Mouse (Mus musculus) neural tube, embryonic 14.5 days (tissue): ENCODE results near the gene Sfxn1. TPM values are rescaled to one million over a fixed set of nuclear protein-coding genes. Genes with fewer than 3 reads are reported as not detected.
A peak's percentile ranks its signal among the peaks of the same experiment; 100 is the strongest.

Experiments used
- ATAC-seq: fragments of 200-750 bp; cut with Nextera tagmentation; 2 replicates; pipeline ENCODE4 v1.8.0; 2017; ENCODE audit warnings: low read depth, mild to moderate bottlenecking, moderate TSS enrichment, moderate library complexity
- H3K27ac ChIP-seq: fragments of 300-500 bp; sonication (generic); 2 replicates; pipeline ENCODE4 v1.5.1; 2014; ENCODE audit warnings: low read depth, mild to moderate bottlenecking, control low read depth, low read length, moderate library complexity, mixed read lengths
- H3K27me3 ChIP-seq: fragments of 300-500 bp; sonication (generic); 2 replicates; pipeline ENCODE4 v1.6.1; 2014; ENCODE audit warnings: low read length; ENCODE audit not compliant: control insufficient read depth, insufficient read depth
- H3K36me3 ChIP-seq: fragments of 300-500 bp; sonication (generic); 2 replicates; pipeline ENCODE4 v1.6.1; 2014; ENCODE audit warnings: low read length, mixed read lengths; ENCODE audit not compliant: control insufficient read depth, insufficient read depth
- H3K4me1 ChIP-seq: fragments of 300-500 bp; sonication (generic); 2 replicates; pipeline ENCODE4 v1.6.1; 2014; ENCODE audit warnings: low read length; ENCODE audit not compliant: control insufficient read depth, insufficient read depth
- H3K4me2 ChIP-seq: fragments of 300-500 bp; sonication (generic); 2 replicates; pipeline ENCODE4 v1.6.1; 2014; ENCODE audit warnings: mild to moderate bottlenecking, low read depth, low read length, control low read depth
- H3K4me3 ChIP-seq: fragments of 300-500 bp; sonication (generic); 2 replicates; pipeline ENCODE4 v1.5.1; 2014; ENCODE audit warnings: low read depth, low read length, control low read depth, mixed read lengths
- H3K9ac ChIP-seq: fragments of 300-500 bp; sonication (generic); replicated peaks from 2 replicates; pipeline ENCODE4 v1.6.1; 2014; ENCODE audit warnings: low read depth, mild to moderate bottlenecking, control low read depth, low read length, mixed read lengths
- H3K9me3 ChIP-seq: fragments of 300-500 bp; sonication (generic); 2 replicates; pipeline ENCODE4 v1.6.1; 2016; ENCODE audit warnings: low read length; ENCODE audit not compliant: control insufficient read depth
- WGBS: fragments of 180-500 bp; shearing (Covaris S2); extraction: QIAGEN DNeasy Blood & Tissue Kit; methylation state at CpG from one replicate; pipeline ENCODE4 v1.1.7; 2014; 5-methylcytosine and 5-hydroxymethylcytosine counted together
- polyA plus RNA-seq: library from polyadenylated mRNA; unstranded; fragments of >200 nt; fragmentation: Nextera tagmentation; extraction: Ambion mirVana; gene quantifications from 2 replicates; pipeline ENCODE4 v1.2.1, GENCODE M21; 2014

Gene Sfxn1
- polyA plus RNA-seq, 1 experiment from 2014 or later = 86.2 TPM

- Histone ChIP-seq H3K9ac (no peak overlapping the region), H3K36me3 (peaks cover 6% of the 10 kb centered on the region; the same call in 1 of the 2 replicates), H3K4me3 (no peak overlapping the region), H3K27ac (no peak overlapping the region), H3K27me3 (no peaks in the 10 kb centered on the region), H3K4me2 (no peak overlapping the region), H3K9me3 (no peaks in the 10 kb centered on the region), H3K4me1 (no peaks in the 10 kb centered on the region)
- ATAC-seq = no peak
- 94% methylated on average over 15 of the region's 15 CpGs for WGBS
Measured at GRCm38 (mm10) chr13:54101031-54101820, 29.6 kb downstream of the Sfxn1 start.

- Histone ChIP-seq H3K4me1 (no peaks in the 10 kb centered on the region), H3K27ac (no peak overlapping the region), H3K9ac (no peak overlapping the region), H3K27me3 (no peaks in the 10 kb centered on the region), H3K4me2 (no peak overlapping the region), H3K9me3 (no peaks in the 10 kb centered on the region), H3K4me3 (no peak overlapping the region), H3K36me3 (peaks cover 10% of the 10 kb centered on the region; the same call in 1 of the 2 replicates)
- 98% methylated on average over 3 of the region's 3 CpGs for WGBS
- no peak for ATAC-seq
Measured at GRCm38 (mm10) chr13:54102061-54102460, 30.4 kb downstream of the Sfxn1 start.

DNA sequence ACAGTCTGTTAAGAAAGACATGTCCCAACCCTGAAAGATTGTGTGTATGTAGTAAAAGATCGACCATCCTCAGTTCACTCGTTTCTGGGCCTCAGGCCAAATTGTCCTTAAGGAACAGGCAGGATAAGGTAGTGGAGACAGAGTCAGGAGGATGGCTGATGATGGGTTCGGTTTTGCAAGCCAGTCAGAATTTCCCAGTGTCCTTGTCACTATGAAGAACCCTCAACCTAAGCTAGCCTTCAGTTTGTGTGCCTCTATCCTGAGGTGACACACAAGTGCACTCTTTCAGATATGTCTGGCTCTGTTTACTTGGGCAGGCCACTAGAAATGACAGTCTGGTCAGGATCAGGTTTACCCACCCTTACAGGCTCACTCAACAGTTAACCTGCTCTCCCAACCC is 31.6 kb downstream of the Sfxn1 start:
- Histone ChIP-seq H3K27ac (no peak overlapping the region), H3K4me1 (no peaks in the 10 kb centered on the region), H3K9ac (no peak overlapping the region), H3K36me3 (peaks cover 8% of the 10 kb centered on the region; the same call in 1 of the 2 replicates), H3K9me3 (no peaks in the 10 kb centered on the region), H3K4me3 (no peak overlapping the region), H3K4me2 (no peak overlapping the region), H3K27me3 (no peaks in the 10 kb centered on the region)
- 88% methylated on average over 3 of the region's 3 CpGs for WGBS
- no peak for ATAC-seq

DNA sequence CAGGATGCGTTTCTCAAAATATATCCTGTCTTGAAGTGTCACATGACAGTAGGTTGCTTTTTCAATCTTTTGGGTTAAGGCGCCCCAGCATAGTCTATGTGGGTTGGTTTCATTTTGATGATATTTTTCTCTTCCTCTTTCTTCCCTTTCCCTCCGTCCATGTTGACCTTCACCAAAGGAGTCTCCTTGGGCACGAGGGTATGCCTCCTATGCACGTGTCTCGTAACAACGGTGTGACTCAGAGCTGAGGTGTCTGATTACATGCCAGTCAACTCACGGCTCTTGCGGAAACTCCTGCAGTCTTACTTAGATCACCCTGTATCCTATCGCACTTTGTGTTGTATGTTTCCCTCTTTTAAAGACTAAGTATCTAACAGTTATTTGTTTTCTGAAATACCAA is 32.2 kb downstream of the Sfxn1 start:
- Histone ChIP-seq H3K9ac (no peak overlapping the region), H3K36me3 (peaks cover 8% of the 10 kb centered on the region; the same call in 1 of the 2 replicates), H3K9me3 (no peaks in the 10 kb centered on the region), H3K4me1 (no peaks in the 10 kb centered on the region), H3K4me3 (no peak overlapping the region), H3K4me2 (no peak overlapping the region), H3K27ac (no peak overlapping the region), H3K27me3 (no peaks in the 10 kb centered on the region)
- 92% methylated on average over 10 of the region's 10 CpGs for WGBS
- no peak for ATAC-seq

- Histone ChIP-seq H3K4me1 (no peaks in the 10 kb centered on the region), H3K4me3 (no peak overlapping the region), H3K27ac (no peak overlapping the region), H3K27me3 (no peaks in the 10 kb centered on the region), H3K4me2 (no peak overlapping the region), H3K9ac (no peak overlapping the region), H3K9me3 (no peaks in the 10 kb centered on the region; the same call in 1 of the 2 replicates), H3K36me3 (no peaks in the 10 kb centered on the region)
- ATAC-seq = peak; percentile 79
- 58% methylated on average over 11 of the region's 11 CpGs for WGBS
Measured at GRCm38 (mm10) chr13:54113819-54114550, 42.3 kb downstream of the Sfxn1 start.

DNA sequence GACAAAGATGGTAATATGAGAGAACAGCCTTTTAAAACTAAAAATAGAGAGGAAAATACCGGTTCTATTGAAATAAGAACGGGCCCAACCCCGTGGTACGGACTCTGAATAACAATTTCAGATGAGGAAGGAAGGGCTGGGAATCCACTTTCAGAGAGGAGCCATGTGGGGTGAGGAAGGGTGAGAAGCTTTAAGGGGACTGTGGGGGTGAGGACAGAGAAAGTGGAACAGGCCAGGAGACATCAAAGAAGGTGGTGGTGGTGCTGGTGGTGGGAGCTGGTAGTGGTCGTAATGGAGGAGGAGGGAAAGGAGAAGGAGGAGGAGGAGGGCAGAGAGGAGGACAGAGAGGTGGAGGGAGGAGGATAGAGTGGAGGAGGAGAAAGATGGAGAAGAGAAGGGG is 43.3 kb downstream of the Sfxn1 start:
- no peak overlapping the region for H3K9ac ChIP-seq
- H3K4me3 ChIP-seq = no peak overlapping the region
- WGBS = 79% methylated on average over 5 of the region's 5 CpGs
- H3K27ac ChIP-seq = no peak overlapping the region
- no peaks in the 10 kb centered on the region for H3K27me3 ChIP-seq
- no peak overlapping the region for H3K4me2 ChIP-seq
- ATAC-seq = no peak
- H3K9me3 ChIP-seq = no peaks in the 10 kb centered on the region; the same call in 1 of the 2 replicates
- H3K36me3 ChIP-seq = no peaks in the 10 kb centered on the region
- H3K4me1 ChIP-seq = no peaks in the 10 kb centered on the region

GRCm38 (mm10) chr13:54115779-54116178 is 44.1 kb downstream of the Sfxn1 start:
- Histone ChIP-seq H3K4me2 (no peak overlapping the region), H3K9ac (no peak overlapping the region), H3K9me3 (no peaks in the 10 kb centered on the region; the same call in 1 of the 2 replicates), H3K4me1 (no peaks in the 10 kb centered on the region), H3K27ac (no peak overlapping the region), H3K36me3 (no peaks in the 10 kb centered on the region), H3K27me3 (no peaks in the 10 kb centered on the region), H3K4me3 (no peak overlapping the region)
- no peak for ATAC-seq
- WGBS = 77% methylated on average over 6 of the region's 6 CpGs

- Histone ChIP-seq H3K4me2 (no peak overlapping the region), H3K9ac (no peak overlapping the region), H3K9me3 (no peaks in the 10 kb centered on the region; the same call in 1 of the 2 replicates), H3K4me3 (no peak overlapping the region), H3K27ac (no peak overlapping the region), H3K27me3 (no peaks in the 10 kb centered on the region), H3K36me3 (no peaks in the 10 kb centered on the region), H3K4me1 (no peaks in the 10 kb centered on the region)
- no peak for ATAC-seq
- WGBS = 17% methylated on average over 5 of the region's 5 CpGs
Measured at GRCm38 (mm10) chr13:54118355-54118754, 46.7 kb downstream of the Sfxn1 start.
